Mouse (Mus musculus) kidney, embryonic 14.5 days (tissue): ENCODE data around the gene Akna. TPM values are rescaled to one million over a fixed set of nuclear protein-coding genes. Genes with fewer than 3 reads are reported as not detected.

ENCODE experiments used
- ATAC-seq: fragments of 200-750 bp; cut with Nextera tagmentation; 2 replicates; pipeline ENCODE4 v1.8.0; 2017; ENCODE audit warnings: moderate number of reproducible peaks, mild to moderate bottlenecking, moderate TSS enrichment, moderate library complexity; ENCODE audit not compliant: low FRiP score, low TSS enrichment
- H3K27ac ChIP-seq: fragments of 300-500 bp; sonication (generic); 2 replicates; pipeline ENCODE4 v1.5.1; 2014; ENCODE audit warnings: low read depth, mild to moderate bottlenecking, low read length, moderate library complexity, mixed read lengths
- H3K27me3 ChIP-seq: fragments of 300-500 bp; sonication (generic); 2 replicates; pipeline ENCODE4 v1.6.1; 2014; ENCODE audit warnings: mild to moderate bottlenecking, low read length; ENCODE audit not compliant: control insufficient read depth, insufficient read depth
- H3K36me3 ChIP-seq: fragments of 300-500 bp; sonication (generic); 2 replicates; pipeline ENCODE4 v1.6.1; 2014; ENCODE audit warnings: low read length, mixed read lengths; ENCODE audit not compliant: control insufficient read depth, insufficient read depth
- H3K4me1 ChIP-seq: fragments of 300-500 bp; sonication (generic); 2 replicates; pipeline ENCODE4 v1.6.1; 2014; ENCODE audit warnings: low read length, mixed read lengths; ENCODE audit not compliant: control insufficient read depth, insufficient read depth
- H3K4me2 ChIP-seq: fragments of 300-500 bp; sonication (generic); replicated peaks from 2 replicates; pipeline ENCODE4 v1.6.1; 2014; ENCODE audit warnings: low read depth, mild to moderate bottlenecking, low read length
- H3K4me3 ChIP-seq: fragments of 300-500 bp; sonication (generic); 2 replicates; pipeline ENCODE4 v1.5.1; 2014; ENCODE audit warnings: mild to moderate bottlenecking, low read length
- H3K9ac ChIP-seq: fragments of 300-500 bp; sonication (generic); 2 replicates; pipeline ENCODE4 v1.6.1; 2014; ENCODE audit warnings: low read depth, mild to moderate bottlenecking, low read length, moderate library complexity
- H3K9me3 ChIP-seq: fragments of 300-500 bp; sonication (generic); 2 replicates; pipeline ENCODE4 v1.6.1; 2016; ENCODE audit warnings: low read length; ENCODE audit not compliant: control insufficient read depth
- WGBS: fragments of 180-500 bp; shearing (Covaris S2); extraction: QIAGEN DNeasy Blood & Tissue Kit; methylation state at CpG from one replicate; pipeline ENCODE4 v1.1.7; 2014; 5-methylcytosine and 5-hydroxymethylcytosine counted together
- polyA plus RNA-seq: library from polyadenylated mRNA; unstranded; fragments of >200 nt; fragmentation: Nextera tagmentation; extraction: Ambion mirVana; gene quantifications from 2 replicates; pipeline ENCODE4 v1.2.1, GENCODE M21; 2014

Akna gene
- polyA plus RNA-seq, 1 experiment from 2014 or later: 7.3 TPM

DNA sequence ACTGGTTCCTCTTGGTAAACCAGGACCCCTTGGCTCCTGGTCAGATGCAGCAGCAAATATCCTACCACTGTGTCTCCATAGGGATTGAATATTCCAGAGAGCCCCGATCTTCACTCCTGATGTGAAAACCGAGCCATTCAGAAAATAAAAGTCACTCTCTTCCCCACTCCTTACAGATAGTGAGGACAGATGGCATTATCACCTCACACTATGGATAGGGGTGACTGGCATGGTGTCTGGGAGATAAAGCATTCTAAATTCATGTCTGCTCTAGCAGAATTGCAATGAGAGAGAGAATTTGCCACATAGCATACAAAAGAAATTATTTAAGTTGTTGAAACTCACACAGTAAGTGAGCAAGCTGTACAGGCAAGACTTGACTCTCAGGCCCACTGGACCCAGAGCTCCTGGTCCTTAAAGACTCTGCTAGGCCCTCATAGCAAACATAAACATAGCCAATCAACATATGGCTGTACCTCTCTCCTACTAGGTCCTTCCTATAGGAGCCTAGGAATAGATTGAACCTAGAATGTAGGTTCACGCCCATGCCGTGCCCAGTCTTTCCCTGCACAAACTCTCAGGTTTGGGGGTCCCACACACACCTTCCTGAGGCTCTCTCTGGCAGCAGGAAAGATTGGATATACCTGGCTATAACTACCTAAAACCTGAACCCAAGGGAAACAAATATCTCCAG, 20.3 kb downstream of the Akna start:
- Histone ChIP-seq H3K27me3 (no peaks in the 10 kb centered on the region), H3K27ac (no peak overlapping the region), H3K9me3 (no peaks in the 10 kb centered on the region), H3K36me3 (peaks cover 68% of the 10 kb centered on the region), H3K4me2 (no peak overlapping the region), H3K4me1 (no peaks in the 10 kb centered on the region), H3K4me3 (no peak overlapping the region), H3K9ac (no peak overlapping the region)
- ATAC-seq: no peak
- 82% methylated on average over 4 of the region's 4 CpGs for WGBS

DNA sequence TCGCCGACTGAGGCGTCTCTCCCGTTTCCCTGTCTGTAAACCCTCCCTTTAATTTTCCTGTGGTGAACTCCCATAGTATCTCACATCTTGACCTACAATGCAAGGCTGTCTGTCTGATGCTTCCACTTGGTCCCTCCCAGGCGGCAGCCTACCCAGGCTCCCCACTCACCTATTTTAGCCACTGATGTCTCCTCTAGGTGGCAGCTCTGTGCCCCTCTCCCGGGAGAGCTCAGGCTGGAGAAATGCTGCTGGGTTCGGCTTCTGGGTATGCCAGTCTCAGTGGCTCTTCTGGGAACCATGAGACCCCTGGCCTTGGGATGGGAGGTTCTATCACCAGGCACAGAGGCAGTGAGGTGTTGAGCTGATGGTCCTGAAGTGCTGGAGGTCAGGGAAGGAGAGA, 25.7 kb downstream of the Akna start:
- Histone ChIP-seq H3K4me2 (no peak overlapping the region), H3K27ac (no peak overlapping the region), H3K4me1 (no peaks in the 10 kb centered on the region), H3K4me3 (no peak overlapping the region), H3K9ac (no peak overlapping the region), H3K9me3 (no peaks in the 10 kb centered on the region), H3K27me3 (no peaks in the 10 kb centered on the region), H3K36me3 (peaks cover 73% of the 10 kb centered on the region)
- no peak for ATAC-seq
- 73% methylated on average over 7 of the region's 7 CpGs for WGBS

DNA sequence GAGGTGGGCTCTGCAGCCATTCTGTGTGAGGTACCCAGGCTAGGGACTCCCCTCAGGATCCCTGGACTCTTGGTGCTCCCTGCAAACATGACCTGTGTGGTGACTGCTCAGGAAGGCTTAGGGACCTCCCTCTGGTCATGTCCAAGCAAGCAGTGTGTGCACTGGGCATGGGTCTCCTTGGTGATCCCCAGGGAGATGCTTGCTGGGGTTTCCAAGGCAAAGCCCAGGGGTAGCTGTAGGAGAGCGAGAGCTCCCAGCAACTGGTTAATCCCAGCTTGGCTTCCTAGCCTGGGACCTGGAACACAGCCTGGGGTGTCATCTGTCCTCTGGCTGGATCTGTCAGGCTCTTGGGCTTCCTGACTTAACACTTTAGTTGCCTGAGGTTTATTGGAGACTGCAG, 27.8 kb downstream of the Akna start:
- 100% methylated on average over 1 of the region's 1 CpGs for WGBS
- no peak for ATAC-seq
- no peaks in the 10 kb centered on the region for H3K4me1 ChIP-seq
- H3K9me3 ChIP-seq: no peaks in the 10 kb centered on the region
- no peak overlapping the region for H3K27ac ChIP-seq
- H3K4me3 ChIP-seq: no peak overlapping the region
- H3K4me2 ChIP-seq: no peak overlapping the region
- H3K36me3 ChIP-seq: peaks cover 67% of the 10 kb centered on the region
- no peak overlapping the region for H3K9ac ChIP-seq
- no peaks in the 10 kb centered on the region for H3K27me3 ChIP-seq

DNA sequence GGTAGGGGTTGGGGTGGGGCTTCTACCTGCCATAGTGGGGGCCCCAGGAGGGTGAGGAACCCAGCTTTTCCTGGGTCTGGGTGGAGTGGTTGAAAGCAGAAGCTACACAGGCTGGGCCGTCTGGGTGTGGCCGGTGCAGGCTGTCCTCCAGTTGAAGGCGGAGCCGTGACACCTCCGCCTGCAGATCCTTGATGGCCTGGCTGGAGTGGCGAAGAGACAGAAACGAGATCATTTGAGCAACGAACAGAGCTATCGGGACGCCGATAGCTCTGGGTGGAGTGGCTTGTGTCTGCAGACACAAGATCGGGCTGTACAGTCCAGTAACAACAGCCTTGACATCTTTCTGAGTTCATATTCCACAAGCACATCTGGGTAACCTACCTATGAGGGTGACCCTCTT, 28.8 kb downstream of the Akna start:
- Histone ChIP-seq H3K9me3 (no peaks in the 10 kb centered on the region), H3K4me1 (no peaks in the 10 kb centered on the region), H3K4me2 (no peak overlapping the region), H3K36me3 (peaks cover 65% of the 10 kb centered on the region), H3K27me3 (no peaks in the 10 kb centered on the region), H3K4me3 (no peak overlapping the region), H3K9ac (no peak overlapping the region), H3K27ac (no peak overlapping the region)
- ATAC-seq: no peak
- WGBS: 68% methylated on average over 12 of the region's 12 CpGs

DNA sequence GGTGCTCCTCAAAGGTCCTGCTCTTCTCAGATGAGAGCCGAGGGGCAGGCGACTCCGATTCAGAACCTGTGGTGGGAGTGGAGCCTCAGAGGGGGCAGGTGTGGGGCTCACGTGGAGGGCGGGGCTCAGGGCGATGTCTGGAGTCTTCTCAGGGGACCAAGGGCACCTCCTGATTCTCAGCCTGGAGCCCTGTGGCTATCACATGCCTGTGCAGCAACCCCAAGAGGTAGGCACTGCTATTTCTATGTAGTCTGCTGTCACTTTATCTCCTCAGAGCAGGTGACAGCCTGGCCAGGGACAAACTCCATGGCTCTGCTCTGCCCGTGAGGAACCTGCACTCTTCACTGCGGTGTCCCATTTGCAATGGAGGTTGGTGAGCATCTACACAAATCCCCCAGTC, 29.8 kb downstream of the Akna start:
- H3K9me3 ChIP-seq: no peaks in the 10 kb centered on the region
- no peak overlapping the region for H3K27ac ChIP-seq
- WGBS: 90% methylated on average over 8 of the region's 8 CpGs
- H3K4me2 ChIP-seq: no peak overlapping the region
- no peaks in the 10 kb centered on the region for H3K4me1 ChIP-seq
- ATAC-seq: no peak
- H3K4me3 ChIP-seq: no peak overlapping the region
- no peaks in the 10 kb centered on the region for H3K27me3 ChIP-seq
- no peak overlapping the region for H3K9ac ChIP-seq
- peaks cover 57% of the 10 kb centered on the region for H3K36me3 ChIP-seq

DNA sequence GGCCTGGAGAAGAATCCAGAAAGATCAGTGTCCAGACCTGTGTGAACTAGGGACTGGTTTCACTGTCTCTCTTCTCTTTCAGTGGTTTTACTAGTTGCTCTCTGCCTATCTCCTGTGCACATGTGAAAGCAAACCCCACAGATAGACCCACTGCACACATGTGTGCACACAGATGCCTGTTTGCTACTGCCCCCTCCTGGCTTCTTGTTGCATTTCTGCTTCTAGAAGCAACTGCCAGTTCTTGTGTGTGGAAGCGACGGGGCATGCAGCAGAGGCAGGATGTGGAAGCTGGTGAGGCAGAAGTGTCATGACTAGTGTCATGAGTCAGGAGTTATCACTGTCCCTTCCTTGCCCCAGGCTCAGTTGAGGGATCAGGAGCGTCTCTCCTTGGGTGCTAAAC, 31.3 kb downstream of the Akna start:
- no peak overlapping the region for H3K4me2 ChIP-seq
- peaks cover 54% of the 10 kb centered on the region for H3K36me3 ChIP-seq
- no peak overlapping the region for H3K27ac ChIP-seq
- ATAC-seq: no peak
- WGBS: 54% methylated on average over 3 of the region's 3 CpGs
- H3K4me3 ChIP-seq: no peak overlapping the region
- H3K4me1 ChIP-seq: no peaks in the 10 kb centered on the region
- no peak overlapping the region for H3K9ac ChIP-seq
- H3K27me3 ChIP-seq: no peaks in the 10 kb centered on the region
- no peaks in the 10 kb centered on the region for H3K9me3 ChIP-seq

DNA sequence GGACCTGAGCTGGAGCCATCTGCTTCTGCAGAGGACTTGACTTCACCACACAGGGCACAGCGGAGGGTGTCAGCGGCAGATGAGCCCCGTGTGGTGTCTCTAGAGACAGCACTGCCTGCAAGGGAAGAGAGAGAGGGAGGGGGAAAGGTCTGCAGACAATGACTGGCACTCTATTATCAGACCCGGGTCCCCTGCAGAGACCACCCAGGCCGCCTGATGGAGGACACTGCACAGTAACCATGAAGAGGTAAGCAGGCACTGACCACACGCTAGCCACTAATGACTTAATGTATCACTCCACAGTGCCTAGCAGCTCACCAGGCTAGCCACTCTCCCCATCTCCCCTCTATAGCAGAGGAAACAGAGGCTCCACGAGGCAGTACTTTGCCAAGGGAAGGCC, 32.3 kb downstream of the Akna start:
- H3K27ac ChIP-seq: no peak overlapping the region
- peaks cover 45% of the 10 kb centered on the region; the same call in 1 of the 2 replicates for H3K36me3 ChIP-seq
- no peaks in the 10 kb centered on the region for H3K27me3 ChIP-seq
- ATAC-seq: no peak
- no peaks in the 10 kb centered on the region for H3K9me3 ChIP-seq
- H3K9ac ChIP-seq: no peak overlapping the region
- no peak overlapping the region for H3K4me3 ChIP-seq
- H3K4me1 ChIP-seq: no peaks in the 10 kb centered on the region
- no peak overlapping the region for H3K4me2 ChIP-seq
- WGBS: 66% methylated on average over 7 of the region's 7 CpGs

DNA sequence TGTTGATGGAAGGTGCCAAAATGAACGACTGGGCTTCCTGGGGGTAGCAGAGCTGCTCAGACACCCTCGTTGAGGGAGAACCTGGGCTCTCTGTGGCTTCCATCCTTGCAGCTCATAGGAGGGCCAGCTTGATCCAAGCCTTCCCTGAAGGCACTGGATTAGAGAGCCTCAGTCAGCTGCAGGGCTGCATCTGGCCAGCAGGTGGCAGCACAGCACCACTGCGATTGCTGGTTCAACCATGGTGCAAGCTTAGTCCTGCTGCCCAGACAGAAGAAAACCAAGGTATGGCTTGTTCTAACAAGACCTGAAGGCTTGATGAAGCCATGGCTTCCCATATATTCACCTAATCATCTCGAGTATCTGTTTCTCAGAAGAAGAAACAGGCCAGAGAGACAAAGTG, 34.6 kb downstream of the Akna start:
- Histone ChIP-seq H3K9ac (no peak overlapping the region), H3K9me3 (no peaks in the 10 kb centered on the region), H3K4me2 (no peak overlapping the region), H3K27me3 (no peaks in the 10 kb centered on the region), H3K4me3 (no peak overlapping the region), H3K4me1 (no peaks in the 10 kb centered on the region), H3K27ac (no peak overlapping the region), H3K36me3 (peaks cover 36% of the 10 kb centered on the region; the same call in 1 of the 2 replicates)
- 30% methylated on average over 4 of the region's 4 CpGs for WGBS
- ATAC-seq: peak; percentile 11; the same call in 1 of the 2 replicates

DNA sequence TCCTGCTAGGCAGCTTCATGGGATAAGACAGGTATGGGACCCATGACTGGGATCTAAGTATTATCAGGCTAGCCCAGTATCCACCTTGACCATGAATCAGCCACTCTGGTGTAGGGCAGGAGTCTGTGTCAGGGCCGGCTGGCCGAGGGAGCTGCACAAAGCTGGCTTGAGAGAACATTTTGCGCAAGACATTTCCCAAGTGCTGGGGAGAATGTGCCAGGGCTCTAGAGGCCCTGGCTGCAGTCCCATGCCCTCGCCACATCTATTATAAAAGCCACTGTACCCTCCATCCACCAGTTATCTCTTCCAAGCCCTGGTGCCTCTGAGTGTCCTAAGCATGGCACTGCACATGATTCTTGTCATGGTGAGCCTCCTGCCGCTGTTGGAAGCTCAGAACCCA, 41.0 kb downstream of the Akna start, which contains the start of gene Orm2:
Gene Orm2 (plus strand): TSS at position 300 of the 400 bp plus-strand sequence.
- 74% methylated on average over 5 of the region's 5 CpGs for WGBS
- no peak within 1 kb of the TSS for H3K4me3 ChIP-seq
- no peaks in the 10 kb centered on the region for H3K4me1 ChIP-seq
- no peaks in the 10 kb centered on the region for H3K36me3 ChIP-seq
- H3K9me3 ChIP-seq: no peaks in the 10 kb centered on the region
- no peak within 1 kb of the TSS for H3K9ac ChIP-seq
- no peak within 1 kb of the TSS for H3K4me2 ChIP-seq
- ATAC-seq: no peak
- H3K27ac ChIP-seq: no peak within 1 kb of the TSS
- H3K27me3 ChIP-seq: no peaks in the 10 kb centered on the region
